Mouse (Mus musculus) left cerebral cortex, adult 18-20 months (tissue): ENCODE data around the gene Klhl33. TPM values are rescaled to one million over a fixed set of nuclear protein-coding genes. Genes with fewer than 3 reads are reported as not detected.

Experiments
- DNase-seq, 2 experiments: peaks; one replicate each; pipeline ENCODE4 v3.0.0; 2021 to 2022; ENCODE audit warnings: low spot score in 2 of 2, mixed read lengths in 1 of 2
- total RNA-seq, 2 experiments: library from RNA; stranded (reverse); gene quantifications; 2 replicates each; pipeline ENCODE4 v1.2.3; 2021

Gene Klhl33
- total RNA-seq, 2 experiments from 2014 or later = 5.6 to 6.5 TPM

- DNase-seq = no peak
Measured at GRCm38 (mm10) chr14:50862641-50863040, 34.7 kb downstream of the Klhl33 start.

DNA sequence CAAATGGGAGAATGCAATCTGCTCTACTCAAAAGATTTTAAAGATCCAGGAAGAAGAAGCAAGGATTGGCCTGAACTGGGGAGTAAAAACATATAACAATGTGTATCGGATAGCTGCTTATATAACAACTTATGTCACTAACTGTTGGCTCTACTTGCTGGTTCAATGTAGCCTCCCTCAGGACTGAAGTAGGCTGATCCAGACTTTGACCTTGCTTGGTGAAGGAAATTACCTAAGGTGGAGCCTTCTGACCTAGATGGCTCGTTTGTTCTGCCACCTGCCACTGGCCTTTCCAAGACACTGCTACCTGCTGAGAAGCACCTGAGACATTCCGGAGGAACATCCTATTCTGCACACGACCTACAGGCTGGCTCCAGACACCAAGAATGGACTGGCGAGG is 41.5 kb downstream of the Klhl33 start:
- DNase-seq = no peak

Other genes with a start within 250 kb of the Klhl33 start
- not detected for gene Olfr747, start 204.3 kb downstream of the Klhl33 start, total RNA-seq
- gene Olfr748, start 190.1 kb downstream of the Klhl33 start, total RNA-seq = not detected
- not detected for gene Olfr749, start 152.4 kb downstream of the Klhl33 start, total RNA-seq
- 10 to 100 TPM; 53.4 to 55.6 TPM for gene Ttc5, start 112.0 kb downstream of the Klhl33 start, total RNA-seq
- not detected for gene Ccnb1ip1, start 89.8 kb downstream of the Klhl33 start, total RNA-seq
- 10 to 100 TPM; 27.0 to 27.8 TPM for gene Parp2, start 89.7 kb downstream of the Klhl33 start, total RNA-seq
- gene Tep1, start 26.9 kb downstream of the Klhl33 start, total RNA-seq = 1 to 10 TPM; 2.6 to 4.6 TPM
- gene Osgep, start 27.4 kb upstream of the Klhl33 start, total RNA-seq = 10 to 100 TPM; 30.9 to 35.2 TPM
- 10 to 100 TPM; 57.7 to 61.6 TPM for gene Apex1, start 27.5 kb upstream of the Klhl33 start, total RNA-seq
- gene Pip4p1, start 33.3 kb upstream of the Klhl33 start, total RNA-seq = 100 to 1,000 TPM in 1 of 2 experiments, 10 to 100 TPM in 1; 92.3 to 102 TPM
- 10 to 100 TPM; 13.7 to 16.4 TPM for gene Pnp, start 33.6 kb upstream of the Klhl33 start, total RNA-seq
- gene Gm49342, start 47.0 kb upstream of the Klhl33 start, total RNA-seq = 10 to 100 TPM in 1 of 2 experiments, 1 to 10 TPM in 1; 5.3 to 10.1 TPM
- 1 to 10 TPM in 1 of 2 experiments, under 1 TPM in 1; 0.46 to 1.1 TPM for gene Pnp2, start 58.5 kb upstream of the Klhl33 start, total RNA-seq
- gene Rnase10, start 110.2 kb upstream of the Klhl33 start, total RNA-seq = under 1 TPM in 1 of 2 experiments, not detected in 1; 0.30 TPM
- gene Rnase9, start 144.4 kb upstream of the Klhl33 start, total RNA-seq = not detected
- not detected for gene Rnase11, start 152.7 kb upstream of the Klhl33 start, total RNA-seq
- not detected for gene Rnase12, start 160.2 kb upstream of the Klhl33 start, total RNA-seq
- gene Olfr750, start 176.9 kb upstream of the Klhl33 start, total RNA-seq = not detected
- gene Rnase4, start 193.6 kb upstream of the Klhl33 start, total RNA-seq = 10 to 100 TPM; 16.5 to 18.1 TPM
- 1 to 10 TPM; 4.0 to 4.3 TPM for gene Ang, start 193.6 kb upstream of the Klhl33 start, total RNA-seq
- not detected for gene Eddm3b, start 216.9 kb upstream of the Klhl33 start, total RNA-seq
- gene Rnase6, start 226.4 kb upstream of the Klhl33 start, total RNA-seq = not detected
- 1 to 10 TPM in 1 of 2 experiments, under 1 TPM in 1; 0.63 to 1.1 TPM for gene Rnase1, start 249.3 kb upstream of the Klhl33 start, total RNA-seq